Mouse (Mus musculus) ES-CJ7 (cell line): ENCODE measurements around the gene Olfr495.

Experiments used
- DNase-seq: peaks from one replicate; pipeline ENCODE4 v3.0.0; 2011; ENCODE audit warnings: low read depth, low spot score

The Olfr495 gene

GRCm38 (mm10) chr7:108392867-108393266 is at the start of gene Olfr495:
TSS of gene Olfr495 (plus strand) at chr7:108393167.
- no peak for DNase-seq

DNA sequence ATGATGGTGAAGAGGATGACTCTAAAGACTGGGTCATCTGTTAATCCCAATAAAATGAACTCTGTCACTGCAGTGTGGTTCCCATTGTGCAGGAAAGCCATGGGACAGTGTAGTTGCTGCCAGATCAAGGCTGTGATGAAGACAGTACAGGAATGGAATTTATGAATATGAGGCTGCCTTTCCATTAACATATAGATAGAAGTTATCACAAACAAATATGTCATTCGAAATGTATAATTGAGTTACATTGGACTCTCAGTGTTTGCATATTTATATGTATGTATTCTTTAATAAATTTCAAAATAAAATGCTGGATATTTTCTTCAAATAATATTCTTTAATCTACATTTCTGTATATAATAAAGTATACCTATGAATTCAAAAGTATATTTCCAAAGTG is 46.1 kb upstream of the Olfr495 start, which contains the start of gene Olfr493:
TSS of gene Olfr493 (minus strand) at position 101 of the 400 bp plus-strand sequence.
- no peak for DNase-seq

DNA sequence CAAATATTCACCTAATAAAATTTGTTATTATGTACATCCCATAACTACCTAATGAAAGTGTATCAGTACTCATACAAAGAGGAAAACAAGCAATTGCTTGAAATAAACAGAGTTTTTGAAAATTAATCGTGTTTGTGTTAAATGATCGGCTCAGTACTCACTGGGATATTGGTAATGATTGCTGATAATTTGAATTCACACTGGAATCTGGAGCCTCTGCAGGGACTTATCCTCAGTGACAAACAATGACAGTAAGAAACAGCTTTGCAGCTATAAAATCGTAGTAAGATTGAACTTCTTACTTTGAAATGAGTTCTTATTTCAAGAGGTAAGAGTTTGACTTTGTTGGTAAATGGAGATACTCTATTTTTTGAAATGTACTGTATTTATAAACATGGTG is 27.9 kb upstream of the Olfr495 start, which contains the start of gene Olfr494:
TSS of gene Olfr494 (plus strand) at position 301 of the 400 bp plus-strand sequence.
- no peak for DNase-seq

DNA sequence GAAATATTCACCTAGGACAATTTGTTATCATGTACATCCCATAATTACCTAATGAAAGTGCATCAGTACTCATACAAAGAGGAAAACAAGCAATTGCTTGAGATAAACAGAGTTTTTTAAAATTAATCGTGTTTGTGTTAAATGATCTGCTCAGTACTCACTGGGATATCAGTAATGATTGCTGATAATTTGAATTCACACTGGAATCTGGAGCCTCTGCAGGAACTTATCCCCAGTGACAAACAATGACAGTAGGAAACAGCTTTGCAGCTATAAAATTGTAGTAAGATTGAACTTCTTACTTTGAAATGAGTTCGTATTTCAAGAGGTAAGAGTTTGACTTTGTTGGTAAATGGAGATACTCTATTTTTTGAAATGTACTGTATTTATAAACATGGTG is 27.2 kb downstream of the Olfr495 start, which contains the start of gene Olfr497:
TSS of gene Olfr497 (plus strand) at position 301 of the 400 bp plus-strand sequence.
- no peak for DNase-seq
